Mouse (Mus musculus) kidney, adult 2 months (tissue): Measurements from ENCODE around the gene Pde4d. TPM values are rescaled to one million over a fixed set of nuclear protein-coding genes. Genes with fewer than 3 reads are reported as not detected.
A peak's percentile ranks its signal among the peaks of the same experiment; 100 is the strongest.

Source experiments
- DNase-seq: peaks from one replicate; pipeline ENCODE4 v3.0.0; 2021
- H3K27ac ChIP-seq: fragments of 200-500 bp; 2 replicates; pipeline ENCODE4 v1.5.1; 2012; ENCODE audit warnings: low read depth, low read length, control low read depth, inconsistent platforms; ENCODE audit not compliant: insufficient read depth
- H3K27me3 ChIP-seq: fragments of 200-500 bp; replicated peaks from 2 replicates; pipeline ENCODE4 v1.6.1; 2012; ENCODE audit warnings: mild to moderate bottlenecking, moderate library complexity, low read length, inconsistent platforms; ENCODE audit not compliant: control insufficient read depth, insufficient read depth
- H3K36me3 ChIP-seq: fragments of 200-500 bp; 2 replicates; pipeline ENCODE4 v1.6.1; 2012; ENCODE audit warnings: mild to moderate bottlenecking, moderate library complexity, low read length, inconsistent platforms; ENCODE audit not compliant: control insufficient read depth, insufficient read depth
- H3K4me1 ChIP-seq: fragments of 200-500 bp; 2 replicates; pipeline ENCODE4 v1.6.1; 2011; ENCODE audit warnings: low read length; ENCODE audit not compliant: control insufficient read depth, insufficient read depth
- H3K4me3 ChIP-seq: fragments of 200-500 bp; 2 replicates; pipeline ENCODE4 v1.5.1; 2011; ENCODE audit warnings: mild to moderate bottlenecking, low read depth, low read length, control low read depth; ENCODE audit not compliant: insufficient read depth
- CTCF ChIP-seq: fragments of 200-500 bp; conservative IDR thresholded peaks from 2 replicates; pipeline ENCODE4 v1.5.1; 2011; ENCODE audit warnings: low read depth, mild to moderate bottlenecking, control low read depth, low read length, moderate library complexity, mixed read lengths; ENCODE audit not compliant: insufficient read depth, insufficient read length
- POLR2A ChIP-seq: fragments of 200-500 bp; IDR thresholded peaks from one replicate; pipeline ENCODE4 v1.6.1; 2011; ENCODE audit warnings: low read depth, low read length, control low read depth
- WGBS: fragments of 180-500 bp; shearing (Covaris S2); methylation state at CpG from one replicate; pipeline ENCODE4 v1.1.7; 2018; 5-methylcytosine and 5-hydroxymethylcytosine counted together
- polyA plus RNA-seq: library from polyadenylated mRNA; depleted of rRNA; stranded (reverse); fragments of >200 nt; gene quantifications from 2 replicates; pipeline ENCODE4 v1.2.3, GENCODE M21; 2012

Pde4d gene
- polyA plus RNA-seq, 1 experiment = 18.3 TPM

DNA sequence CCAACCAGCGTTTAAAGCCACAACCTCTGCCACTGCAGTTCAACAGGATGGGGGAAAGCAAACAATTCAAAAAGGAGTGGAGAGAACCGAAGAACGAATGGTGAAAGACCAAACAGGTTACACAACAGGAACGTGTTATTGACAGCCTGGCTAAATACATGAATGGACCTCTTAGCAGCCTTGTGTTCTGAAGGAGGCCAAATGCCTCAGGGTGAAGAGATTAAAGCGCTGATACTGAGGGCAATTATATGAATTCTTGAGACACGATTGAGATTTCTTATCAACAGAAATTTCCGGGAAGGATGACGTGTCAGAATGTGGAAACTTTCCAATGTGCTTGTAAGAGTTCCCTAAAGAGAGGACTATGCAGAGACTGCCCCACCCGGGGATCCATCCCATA, 865.9 kb downstream of the Pde4d start:
- DNase-seq = peak; percentile 35
- no peaks in the 10 kb centered on the region for H3K36me3 ChIP-seq
- H3K4me1 ChIP-seq = no peaks in the 10 kb centered on the region
- H3K27ac ChIP-seq = no peak overlapping the region
- H3K27me3 ChIP-seq = no peaks in the 10 kb centered on the region
- TF ChIP-seq CTCF (no peak), POLR2A (no peak)
- 55% methylated on average over 9 of the region's 9 CpGs for WGBS
- no peak overlapping the region for H3K4me3 ChIP-seq

DNA sequence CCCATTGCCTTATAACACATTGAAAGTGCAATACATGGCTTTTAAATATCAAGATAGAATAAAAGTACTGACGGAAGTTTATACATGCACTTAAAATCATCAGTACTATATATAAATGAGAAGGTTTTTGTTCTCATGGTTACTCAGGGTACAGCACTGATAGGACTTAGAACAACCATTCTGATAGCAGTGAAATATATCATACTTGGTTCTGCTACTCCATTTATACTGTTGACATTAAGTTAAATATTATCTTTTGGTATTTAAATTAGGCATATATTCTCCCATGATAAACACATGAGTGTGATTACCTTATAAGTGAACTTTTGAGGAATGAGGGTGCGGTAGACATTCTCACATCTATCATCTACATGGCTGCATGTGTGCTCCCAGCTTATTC, 867.9 kb downstream of the Pde4d start:
- DNase-seq = no peak
- no peaks in the 10 kb centered on the region for H3K27me3 ChIP-seq
- no peak for TF ChIP-seq CTCF
- TF ChIP-seq POLR2A = no peak
- no peaks in the 10 kb centered on the region for H3K4me1 ChIP-seq
- no peak overlapping the region for H3K4me3 ChIP-seq
- no peaks in the 10 kb centered on the region for H3K36me3 ChIP-seq
- no peak overlapping the region for H3K27ac ChIP-seq
- WGBS = 95% methylated on average over 2 of the region's 2 CpGs

DNA sequence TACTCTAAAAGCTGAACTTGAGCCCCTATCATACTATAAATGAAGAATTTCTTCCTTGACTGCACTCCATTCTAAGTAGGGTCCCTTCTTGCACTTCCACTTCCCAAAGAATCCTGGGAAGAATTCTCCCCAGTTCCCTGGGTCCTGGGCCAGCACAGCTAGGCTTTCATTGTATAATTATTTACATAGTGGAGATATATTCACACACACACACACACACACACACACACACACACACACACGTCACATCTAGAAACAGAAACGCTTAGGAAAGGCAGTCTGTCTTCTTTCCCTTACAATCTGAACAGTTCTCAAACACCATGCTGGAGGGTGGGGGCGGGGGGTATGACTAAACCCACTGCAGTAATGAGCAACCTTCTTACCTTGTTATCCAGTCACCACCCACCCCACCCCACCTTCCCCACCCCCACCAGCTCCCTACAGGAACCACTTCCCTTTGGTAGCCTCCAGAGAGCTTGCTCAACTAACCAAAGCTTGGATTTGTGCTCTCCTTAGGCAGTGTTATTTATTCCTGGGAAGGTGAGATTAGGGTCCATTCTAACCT, 868.8 kb downstream of the Pde4d start:
- TF ChIP-seq CTCF (no peak), POLR2A (no peak)
- H3K36me3 ChIP-seq = no peaks in the 10 kb centered on the region
- no peaks in the 10 kb centered on the region for H3K4me1 ChIP-seq
- no peak overlapping the region for H3K4me3 ChIP-seq
- no peak overlapping the region for H3K27ac ChIP-seq
- DNase-seq = no peak
- 79% methylated on average over 3 of the region's 3 CpGs for WGBS
- no peaks in the 10 kb centered on the region for H3K27me3 ChIP-seq

DNA sequence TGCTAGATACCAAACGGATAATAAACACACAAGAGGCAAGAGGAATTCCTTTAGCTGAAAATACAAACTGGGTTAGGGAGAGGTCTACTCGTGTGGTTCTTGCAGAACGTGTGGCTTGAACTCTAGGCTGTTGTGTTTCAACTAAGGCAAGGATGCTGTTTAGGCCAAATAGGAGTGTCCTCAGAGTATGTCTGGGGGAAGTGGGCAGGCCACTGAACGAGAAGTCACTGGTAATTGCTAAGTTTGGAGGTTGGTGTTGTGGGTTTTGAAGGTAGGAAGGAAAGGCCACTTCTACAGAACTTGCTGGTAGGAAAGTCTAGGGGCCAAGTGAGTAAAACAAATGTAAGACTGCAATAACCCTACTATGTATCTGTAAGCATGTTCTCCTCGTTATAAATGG, 876.3 kb downstream of the Pde4d start:
- 90% methylated on average over 5 of the region's 5 CpGs for WGBS
- TF ChIP-seq POLR2A (no peak), CTCF (no peak)
- no peak overlapping the region for H3K27ac ChIP-seq
- H3K36me3 ChIP-seq = no peaks in the 10 kb centered on the region
- no peaks in the 10 kb centered on the region for H3K27me3 ChIP-seq
- H3K4me1 ChIP-seq = no peaks in the 10 kb centered on the region
- no peak overlapping the region for H3K4me3 ChIP-seq
- no peak for DNase-seq

DNA sequence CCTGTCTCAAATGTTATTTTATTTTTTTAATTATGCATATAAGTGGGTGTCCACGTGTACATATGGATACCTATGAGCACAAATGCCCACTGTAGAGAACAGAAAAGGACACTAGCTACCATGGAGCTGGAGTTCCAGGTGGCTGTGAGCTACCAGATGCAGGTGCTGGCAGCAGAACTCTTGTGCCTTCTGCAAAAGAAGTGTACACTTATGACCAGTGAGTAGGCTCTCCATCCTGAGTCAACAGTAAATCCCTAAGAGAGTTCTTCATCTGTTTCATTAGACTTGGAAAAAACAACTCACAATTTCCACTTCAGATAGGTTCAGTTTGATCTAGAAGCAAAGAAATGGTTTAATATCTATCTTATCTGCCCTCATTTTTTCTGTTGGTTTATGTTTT, 881.8 kb downstream of the Pde4d start:
- DNase-seq = no peak
- H3K4me3 ChIP-seq = no peak overlapping the region
- WGBS = 68% methylated on average over 1 of the region's 1 CpGs
- no peak overlapping the region for H3K27ac ChIP-seq
- no peak for TF ChIP-seq POLR2A
- no peak for TF ChIP-seq CTCF
- no peaks in the 10 kb centered on the region for H3K27me3 ChIP-seq
- no peaks in the 10 kb centered on the region for H3K36me3 ChIP-seq
- H3K4me1 ChIP-seq = no peaks in the 10 kb centered on the region

DNA sequence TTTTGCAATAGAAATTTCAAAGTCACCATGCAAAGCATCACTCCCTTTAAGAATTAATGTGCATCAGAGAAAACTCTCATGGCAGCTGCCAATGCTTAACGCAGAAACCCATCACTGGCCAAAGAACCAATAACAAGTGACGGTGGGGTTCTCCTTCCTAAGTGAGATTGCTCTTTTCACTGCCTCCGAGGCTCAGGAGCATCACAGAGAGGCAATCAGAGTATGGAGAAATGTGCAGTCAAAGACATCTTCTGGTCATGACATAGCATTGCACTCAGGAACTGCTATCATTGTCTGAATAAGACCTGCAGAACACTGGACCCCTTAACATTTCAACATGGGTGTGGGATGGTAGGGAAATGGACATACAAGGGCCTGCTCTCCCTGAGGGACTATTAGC, 892.2 kb downstream of the Pde4d start:
- H3K4me1 ChIP-seq = no peaks in the 10 kb centered on the region
- H3K27ac ChIP-seq = no peak overlapping the region
- H3K36me3 ChIP-seq = no peaks in the 10 kb centered on the region
- WGBS = 58% methylated on average over 3 of the region's 3 CpGs
- TF ChIP-seq POLR2A (no peak), CTCF (no peak)
- H3K4me3 ChIP-seq = no peak overlapping the region
- no peak for DNase-seq
- H3K27me3 ChIP-seq = no peaks in the 10 kb centered on the region

DNA sequence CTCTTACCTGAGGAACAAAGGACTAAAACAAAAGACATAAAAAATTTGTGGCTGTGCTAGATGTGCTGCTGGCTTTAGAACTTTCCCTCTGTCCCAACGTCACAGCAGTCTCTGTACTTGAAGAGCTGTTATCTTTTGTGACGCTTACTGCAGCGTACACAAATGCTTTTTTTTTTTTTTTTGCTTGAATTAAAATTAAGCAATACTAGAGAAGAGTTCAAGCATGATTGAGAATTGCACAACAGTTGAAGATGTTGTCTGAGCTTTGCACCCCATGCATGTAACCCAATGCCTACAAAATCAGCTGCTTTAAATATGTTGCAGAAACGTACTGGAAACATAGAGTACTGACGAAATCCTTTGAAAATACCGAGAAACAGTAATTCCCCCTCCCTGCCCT, 892.7 kb downstream of the Pde4d start:
- Histone ChIP-seq H3K27ac (no peak overlapping the region), H3K4me1 (no peaks in the 10 kb centered on the region), H3K27me3 (no peaks in the 10 kb centered on the region), H3K4me3 (no peak overlapping the region), H3K36me3 (no peaks in the 10 kb centered on the region)
- TF ChIP-seq CTCF = no peak
- TF ChIP-seq POLR2A = no peak
- DNase-seq = no peak
- WGBS = 55% methylated on average over 6 of the region's 6 CpGs

DNA sequence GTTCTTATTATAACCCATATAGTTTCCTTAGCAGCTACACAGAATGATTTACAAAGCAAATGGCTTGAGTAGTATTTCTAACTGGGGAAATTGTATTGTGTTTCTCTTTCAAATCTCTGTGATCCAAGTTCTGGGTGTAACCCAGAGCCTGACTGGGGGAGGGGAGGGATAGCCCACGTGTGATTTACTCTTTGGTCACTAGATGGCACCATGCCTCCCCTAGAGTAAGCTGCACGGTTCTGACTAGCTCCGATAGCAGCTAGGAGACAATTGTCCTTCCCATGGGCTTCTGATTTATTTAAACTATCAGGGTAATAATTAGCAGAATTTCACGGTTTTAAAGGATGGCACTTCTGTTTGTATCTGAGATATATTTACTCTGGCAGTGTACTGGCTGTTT, 893.8 kb downstream of the Pde4d start:
- no peaks in the 10 kb centered on the region for H3K4me1 ChIP-seq
- TF ChIP-seq POLR2A (no peak), CTCF (peak; percentile 96)
- no peak overlapping the region for H3K27ac ChIP-seq
- no peak overlapping the region for H3K4me3 ChIP-seq
- 3% methylated on average over 4 of the region's 4 CpGs for WGBS
- no peaks in the 10 kb centered on the region for H3K36me3 ChIP-seq
- H3K27me3 ChIP-seq = no peaks in the 10 kb centered on the region
- peak; percentile 87 for DNase-seq
